10 mouse cellular contexts compared by ENCODE assay signal in genomic region chr11:33202296-33202695, GRCm38 (mm10). TPM values are rescaled to one million over a fixed set of nuclear protein-coding genes. Genes with fewer than 3 reads are reported as not detected.
DNase-seq lines count a peak whose midpoint lies in the region; ATAC-seq and TF ChIP-seq lines count a peak whose summit lies in the region.
"Had no signal": no experiment of that assay in that cellular context is flagged by ENCODE, and none has a peak within 500 bp of the region (broad histone marks: within the 10 kb centered on the region; RNA-seq: fewer than 3 reads in every experiment).

No protein-coding gene starts in this region.

- no peak overlapping the region for H3K27ac ChIP-seq in gastrocnemius, adult 2 months
- peak overlapping the region; percentile 79 for H3K27ac ChIP-seq in hindbrain, embryonic 15.5 days (replicated peaks)

- WGBS in hindbrain, embryonic 15.5 days, result 4% methylated on average over 35 of the region's 37 CpGs

- no peak overlapping the region for H3K9ac ChIP-seq in hindbrain, embryonic 15.5 days

- peak; percentile 24; the same call in 1 of the 2 replicates for TF ChIP-seq CTCF in gastrocnemius, adult 2 months (IDR thresholded peaks at IDR 0.05)

- no peak for ATAC-seq in hindbrain, embryonic 15.5 days (ENCODE audit: low FRiP score, low read depth)

- no peaks in the 10 kb centered on the region for H3K9me3 ChIP-seq in hindbrain, embryonic 15.5 days

- peak overlapping the region; percentile 52; the same call in 1 of the 2 replicates for H3K4me2 ChIP-seq in hindbrain, embryonic 15.5 days

- H3K27me3 ChIP-seq in hindbrain, embryonic 15.5 days, result peaks cover 48% of the 10 kb centered on the region

- intact Hi-C loops in gastrocnemius, adult 2 months (cut with DNase I), result no loop called here

- no peak for DNase-seq in gastrocnemius, adult 2 months
- DNase-seq in gastrocnemius, postnatal 25 days, result no peak
- peak; percentile 21 for DNase-seq in thymus, postnatal 4 days
- DNase-seq in thymus, postnatal 25 days, result no peak
- no peak for DNase-seq in urinary bladder, adult 2 months (ENCODE audit: low spot score)
- DNase-seq in right cerebral cortex, postnatal 36 days (ENCODE audit: low spot score in 2 of 2), result no peak
- DNase-seq in natural killer cell, adult 2 months (ENCODE audit: low spot score in 2 of 2), result no peak

- peak overlapping the region; percentile 35 for H3K4me3 ChIP-seq in gastrocnemius, adult 2 months
- H3K4me3 ChIP-seq in hindbrain, embryonic 15.5 days, result peak overlapping the region; percentile 40

- H3K4me1 ChIP-seq in hindbrain, embryonic 15.5 days (replicated peaks), result peaks cover 35% of the 10 kb centered on the region

- H3K36me3 ChIP-seq in hindbrain, embryonic 15.5 days, result no peaks in the 10 kb centered on the region

RNA-seq across cellular contexts. Expression of gene Tlx3, which starts 1.1 kb away (rescaled TPM):
- not detected for total RNA-seq in gastrocnemius, adult 2 months (2021)
- total RNA-seq in gastrocnemius, postnatal 25 days (2021), result not detected
- 15.0 and 18.1 TPM in 2 replicates for polyA plus RNA-seq in hindbrain, embryonic 15.5 days (2015; fragmentation: Nextera tagmentation; extraction: Ambion mirVana)
- polyA plus RNA-seq in urinary bladder, adult 2 months (2012; rRNA removed), result not detected in 2 replicates
- total RNA-seq: megakaryocyte, adult 5-6 weeks had no signal
- polyA plus RNA-seq: stomach, embryonic 14.5 days had no signal

RNA-seq across cellular contexts. Expression of gene Npm1, which starts 39.3 kb away (rescaled TPM):
- 100 to 1,000 TPM; 129 to 144 TPM for total RNA-seq in gastrocnemius, adult 2 months (2021)
- total RNA-seq in gastrocnemius, postnatal 25 days (2021), result 100 to 1,000 TPM; 103 to 105 TPM
- polyA plus RNA-seq in hindbrain, embryonic 15.5 days (2015; fragmentation: Nextera tagmentation; extraction: Ambion mirVana), result 377 and 402 TPM in 2 replicates
- 295 and 406 TPM in 2 replicates for polyA plus RNA-seq in urinary bladder, adult 2 months (2012; rRNA removed)

RNA-seq across cellular contexts. Expression of gene Fgf18, which starts 55.1 kb away (rescaled TPM):
- total RNA-seq in gastrocnemius, adult 2 months (2021), result 1 to 10 TPM in 1 of 2 experiments, under 1 TPM in 1; 0.89 to 2.5 TPM
- total RNA-seq in gastrocnemius, postnatal 25 days (2021), result 1 to 10 TPM; 1.8 to 2.0 TPM
- 7.1 and 7.4 TPM in 2 replicates for polyA plus RNA-seq in hindbrain, embryonic 15.5 days (2015; fragmentation: Nextera tagmentation; extraction: Ambion mirVana)
- polyA plus RNA-seq in urinary bladder, adult 2 months (2012; rRNA removed), result 0.88 and 1.2 TPM in 2 replicates
- total RNA-seq: megakaryocyte, adult 5-6 weeks had no signal
